Mouse (Mus musculus) layer of hippocampus, adult 8-10 months (tissue): ENCODE measurements around the gene Fdxr. TPM values are rescaled to one million over a fixed set of nuclear protein-coding genes. Genes with fewer than 3 reads are reported as not detected.

Experiments
- DNase-seq, 2 experiments: peaks; one replicate each; pipeline ENCODE4 v3.0.0; 2022; ENCODE audit warnings: low spot score in 2 of 2
- total RNA-seq, 4 experiments: library from RNA; stranded (reverse); gene quantifications; 2 replicates each; pipeline ENCODE4 v1.2.4; 2022

Gene Fdxr
- total RNA-seq, 4 experiments from 2014 or later = 22.8 to 25.5 (median 24.6) TPM

DNA sequence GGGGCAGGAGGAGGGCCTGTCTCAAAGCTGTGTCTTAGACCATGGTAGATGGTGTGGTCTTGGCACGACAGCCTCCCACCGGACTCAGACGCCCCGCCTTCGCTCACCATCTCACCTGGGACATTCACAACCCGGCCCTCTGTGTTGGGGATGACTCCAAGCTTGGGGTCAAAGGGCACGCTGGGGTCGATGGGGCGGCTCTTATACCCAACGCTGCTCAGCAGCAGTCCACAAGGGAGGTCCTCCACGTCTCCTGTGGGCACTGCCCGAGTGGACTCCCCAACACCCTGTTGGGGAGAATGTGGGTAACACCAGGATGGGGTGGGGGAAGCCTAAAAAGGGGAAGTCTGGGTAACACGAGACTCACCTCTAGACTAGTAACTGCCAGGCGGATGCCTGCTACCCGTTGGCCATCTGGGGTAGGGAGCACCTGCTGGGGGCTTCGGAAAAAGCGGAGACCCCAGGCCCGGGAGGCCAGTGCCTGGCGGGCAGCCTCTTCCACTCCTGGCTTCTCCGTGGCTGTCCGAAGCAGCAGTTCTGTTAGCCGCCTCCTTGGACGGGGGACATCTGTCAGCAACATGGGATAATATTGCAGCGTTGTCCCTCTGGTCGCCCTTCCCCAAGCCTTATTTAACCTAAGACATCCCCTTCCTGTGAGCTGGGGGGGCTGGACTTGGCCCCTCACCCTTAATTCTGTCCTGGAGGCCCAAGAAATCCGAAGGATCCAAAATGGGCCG, 7.4 kb downstream of the Fdxr start:
- DNase-seq = no peak

DNA sequence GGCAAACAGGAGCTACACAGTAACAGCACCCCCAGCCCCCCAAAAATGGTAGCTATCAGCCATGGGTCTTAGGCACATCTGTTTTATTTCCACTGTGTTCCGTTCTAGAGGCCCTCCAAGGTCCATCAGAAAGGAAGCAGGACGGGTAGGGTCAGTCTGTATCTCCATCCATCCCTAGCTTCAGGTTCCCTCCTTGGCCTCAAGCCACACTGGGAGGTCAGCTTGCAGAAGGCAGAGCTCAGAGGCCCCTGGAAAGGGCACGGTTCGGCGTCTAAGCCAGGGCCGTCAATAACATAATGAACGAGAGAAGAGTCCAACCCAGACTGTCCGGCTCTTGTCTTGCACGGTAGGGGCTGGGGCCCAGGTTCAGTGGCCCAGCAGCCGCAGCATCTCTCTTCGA, 8.9 kb downstream of the Fdxr start:
- DNase-seq = no peak

DNA sequence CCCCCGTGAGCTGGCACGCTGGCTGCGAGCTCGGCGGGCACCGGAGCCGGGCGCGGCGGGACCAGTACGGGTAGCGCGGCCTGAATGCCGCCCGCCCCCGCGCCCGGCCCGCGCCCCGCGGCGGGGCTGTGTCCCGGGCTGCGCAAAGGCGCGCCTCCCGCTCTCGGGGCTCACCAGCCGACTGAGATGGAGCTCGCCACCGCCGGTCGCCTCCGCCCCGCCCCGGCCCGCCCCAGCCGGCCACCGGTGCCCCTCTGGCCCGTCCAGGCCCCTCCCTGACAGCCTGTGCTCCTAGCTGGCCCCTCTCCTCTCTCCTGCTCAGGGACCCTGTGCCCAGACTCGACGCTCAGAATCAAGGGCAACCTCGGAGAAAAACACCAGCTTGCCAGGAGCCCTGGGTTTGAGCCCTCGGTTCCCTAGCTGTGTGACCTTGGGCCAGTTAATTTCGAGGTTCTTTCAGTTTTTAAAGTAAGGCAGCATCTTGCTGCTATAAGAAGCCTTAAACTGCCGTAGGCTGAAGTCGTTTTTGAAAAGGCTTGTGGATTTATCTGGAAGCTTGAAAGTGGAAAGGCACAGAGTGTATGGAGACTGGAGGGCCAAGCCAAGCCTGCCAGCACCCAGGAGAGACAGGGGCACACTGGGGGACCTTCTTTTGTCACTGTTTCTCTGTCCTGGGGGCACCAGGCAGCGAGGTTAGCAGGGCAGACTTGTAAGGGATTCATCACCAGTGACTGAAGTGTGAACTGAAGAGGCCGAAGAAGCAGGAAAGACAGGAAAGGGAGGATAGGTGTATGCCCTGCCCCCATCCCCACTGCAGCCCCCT, 9.6 kb downstream of the Fdxr start, which contains the start of gene Grin2c:
Gene Grin2c, minus strand, starts transcription at position 183 of the 823 bp plus-strand sequence.
- no peak for DNase-seq

GRCm38 (mm10) chr11:115266400-115266778, 10.5 kb downstream of the Fdxr start:
- no peak for DNase-seq

DNA sequence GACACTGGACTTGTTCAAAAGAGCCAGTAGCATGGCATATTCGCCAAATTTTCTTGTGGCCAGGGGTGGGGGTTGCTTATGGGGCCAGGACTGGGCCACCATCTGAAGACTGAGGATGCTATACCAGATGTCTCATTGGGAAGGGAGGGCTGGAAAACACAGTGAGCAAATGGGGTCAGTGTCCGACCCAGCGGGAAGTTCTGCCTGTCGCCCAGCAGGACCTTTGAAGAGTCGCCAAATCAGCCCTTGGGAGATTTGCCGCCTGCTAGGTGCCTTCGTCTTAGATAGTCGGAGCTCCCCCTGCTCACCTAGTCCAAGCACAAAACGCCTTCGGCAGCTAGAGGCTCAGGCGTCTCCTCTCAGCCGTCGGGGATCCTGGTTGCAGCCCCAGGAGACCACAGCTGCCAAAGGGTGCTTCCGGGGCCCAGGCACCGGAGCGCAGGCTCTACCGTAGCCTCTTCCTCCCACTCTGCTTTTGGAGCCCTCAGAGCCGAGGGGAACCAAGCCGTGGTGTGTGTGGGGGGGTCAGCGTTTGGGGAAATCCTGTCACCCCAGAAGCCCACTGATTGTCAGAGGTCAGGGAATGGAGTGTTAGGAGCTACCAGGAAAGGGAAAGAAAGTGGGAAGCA, 11.0 kb downstream of the Fdxr start:
- DNase-seq = no peak

DNA sequence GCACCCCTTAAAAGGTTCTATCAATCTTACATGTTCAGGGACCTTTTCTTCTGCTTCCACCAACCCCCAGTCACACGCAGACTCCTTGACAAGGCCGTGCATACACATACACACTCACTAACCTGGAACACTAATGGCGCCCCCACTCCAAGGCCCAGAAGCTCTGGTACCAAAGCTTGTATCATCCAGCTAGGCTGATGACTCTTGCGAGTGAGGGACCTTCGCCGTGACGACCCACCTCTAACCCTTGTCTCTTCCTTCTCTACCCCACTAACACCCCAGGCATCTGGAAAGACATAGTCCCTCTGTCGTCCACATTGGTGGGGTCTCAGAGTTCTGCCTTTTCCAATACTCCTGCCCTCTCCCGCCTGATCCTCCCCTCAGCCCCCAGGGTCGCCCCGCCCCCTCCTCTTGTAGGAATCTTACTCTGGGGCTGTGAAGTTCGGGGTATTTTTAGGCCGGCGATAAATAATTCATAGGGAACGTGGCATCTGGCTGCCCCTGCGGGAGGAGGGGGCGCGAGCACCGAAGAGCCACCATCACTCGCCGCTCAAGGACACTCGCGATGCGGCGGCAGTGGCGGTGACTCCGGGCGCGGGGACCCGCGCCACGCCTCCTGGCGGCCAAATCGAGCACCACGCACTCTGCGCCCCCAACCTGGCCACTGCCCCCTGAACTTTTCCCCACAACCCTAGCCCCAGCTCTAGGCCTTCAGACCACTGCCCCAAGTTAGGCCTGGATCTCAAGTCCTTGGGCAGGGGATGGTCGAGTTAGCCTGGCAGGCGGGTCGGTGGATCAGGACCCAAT, 11.8 kb downstream of the Fdxr start:
- no peak for DNase-seq

- no peak for DNase-seq
Observed at GRCm38 (mm10) chr11:115264136-115264861, 12.6 kb downstream of the Fdxr start.

DNA sequence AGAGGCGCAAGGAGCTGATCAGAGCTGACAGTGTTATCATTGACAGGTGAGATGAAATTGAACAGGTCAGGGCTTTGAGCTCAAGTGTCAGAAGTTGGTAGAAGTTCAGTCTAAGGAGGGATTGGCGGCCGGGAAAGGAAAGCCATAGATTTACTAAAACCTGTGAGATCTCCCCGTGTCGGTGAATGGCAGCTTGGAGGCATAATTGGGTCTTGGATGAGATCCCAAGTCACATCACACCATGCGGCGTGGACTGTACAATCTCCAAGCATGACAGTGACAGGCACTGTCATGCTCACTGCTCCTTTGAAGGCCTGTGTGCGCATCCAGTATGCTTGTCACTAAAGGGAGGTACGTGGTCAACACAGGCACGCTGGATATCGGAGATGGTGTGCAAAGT, 13.9 kb downstream of the Fdxr start:
- no peak for DNase-seq

- DNase-seq = no peak
Observed at GRCm38 (mm10) chr11:115259134-115259533, 17.7 kb downstream of the Fdxr start.

DNA sequence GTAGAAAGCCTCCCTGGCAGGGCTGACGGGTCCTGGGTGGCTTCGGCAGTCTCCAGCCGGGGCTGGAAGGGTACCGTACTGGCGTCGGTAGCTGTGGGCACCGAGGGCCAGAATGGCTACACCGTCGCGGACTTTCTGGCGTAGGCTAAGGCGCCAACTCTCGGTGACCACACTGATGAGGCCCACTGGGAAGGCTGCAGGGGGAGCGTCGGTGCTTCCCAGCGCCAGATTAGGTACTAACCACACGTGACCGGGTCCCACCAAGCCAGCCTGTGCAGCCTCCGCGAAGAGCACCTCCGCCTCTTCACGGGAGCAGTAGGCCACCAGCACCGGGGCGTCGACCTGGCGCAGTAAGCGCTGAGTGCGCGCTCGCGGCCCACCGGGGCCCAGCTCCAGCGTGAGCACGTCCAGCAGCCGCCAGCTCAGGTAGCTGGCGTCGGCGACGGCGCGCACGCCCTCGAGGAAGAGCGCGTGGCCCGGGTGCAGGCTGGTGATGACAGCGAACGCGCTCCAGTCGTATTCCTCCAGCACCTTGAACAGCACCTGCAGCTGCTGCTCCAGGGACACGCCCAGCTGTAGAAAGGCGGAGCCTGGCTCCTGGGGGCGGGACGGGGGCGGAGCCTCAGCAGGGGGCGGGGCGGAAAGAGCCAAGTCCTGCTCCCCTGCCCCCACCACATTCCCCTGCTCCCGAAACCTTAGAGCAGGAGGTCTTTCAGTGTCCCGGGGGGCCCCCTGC, 18.9 kb downstream of the Fdxr start:
- no peak for DNase-seq

DNA sequence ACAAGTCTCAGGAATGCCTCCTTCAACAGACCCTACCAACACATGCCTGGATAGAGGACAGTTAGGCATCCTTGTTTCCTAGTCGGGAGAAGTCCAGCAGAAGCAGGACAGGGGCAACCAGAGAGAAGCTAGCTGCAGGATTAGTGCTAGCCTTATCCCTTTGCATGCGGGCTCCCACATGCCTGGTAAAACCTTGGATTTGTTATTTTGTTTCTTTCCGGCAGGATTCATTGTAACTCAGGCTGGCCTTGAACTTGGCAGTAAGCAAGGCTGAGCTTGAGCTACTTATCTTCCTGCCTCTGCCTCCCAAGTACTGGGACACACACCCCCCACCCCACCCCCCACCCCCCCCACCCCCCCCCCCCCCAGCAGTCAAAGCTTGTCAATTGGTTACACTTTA, 25.6 kb downstream of the Fdxr start:
- no peak for DNase-seq

- DNase-seq = no peak
Observed at GRCm38 (mm10) chr11:115250405-115251090, 26.3 kb downstream of the Fdxr start.

GRCm38 (mm10) chr11:115249721-115250404, 27.0 kb downstream of the Fdxr start:
- no peak for DNase-seq

GRCm38 (mm10) chr11:115247945-115248344, 28.9 kb downstream of the Fdxr start:
- DNase-seq = no peak

- DNase-seq = no peak
Observed at GRCm38 (mm10) chr11:115247240-115247639, 29.6 kb downstream of the Fdxr start.

GRCm38 (mm10) chr11:115246386-115246785, 30.5 kb downstream of the Fdxr start:
- no peak for DNase-seq

DNA sequence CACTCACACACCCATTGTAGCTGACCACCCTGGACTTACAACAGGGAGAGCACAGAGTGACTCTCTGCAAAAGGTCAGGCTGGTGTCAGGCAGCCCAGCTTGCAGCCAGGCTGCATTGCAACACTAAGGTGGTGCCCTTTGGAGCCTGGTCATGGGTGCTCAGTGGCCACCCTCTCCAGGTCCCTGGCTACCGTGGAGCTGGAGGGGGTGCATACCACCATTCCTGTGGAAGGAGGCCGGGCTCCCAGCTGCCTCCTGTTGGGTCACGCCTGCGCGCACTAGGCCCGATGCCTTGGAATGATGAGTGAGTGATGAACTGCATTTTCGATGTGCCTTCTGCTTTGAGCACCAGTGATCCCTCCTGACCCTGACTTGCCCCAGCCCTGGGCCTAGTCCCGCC, 32.0 kb downstream of the Fdxr start:
- no peak for DNase-seq

GRCm38 (mm10) chr11:115243783-115244182, 33.1 kb downstream of the Fdxr start:
- DNase-seq = no peak

GRCm38 (mm10) chr11:115242746-115243145, 34.1 kb downstream of the Fdxr start:
- DNase-seq = no peak
